Mouse (Mus musculus) kidney, embryonic 14.5 days (tissue): ENCODE results near the gene Adap1. TPM values are rescaled to one million over a fixed set of nuclear protein-coding genes. Genes with fewer than 3 reads are reported as not detected.

Experiments used
- ATAC-seq: fragments of 200-750 bp; cut with Nextera tagmentation; 2 replicates; pipeline ENCODE4 v1.8.0; 2017; ENCODE audit warnings: moderate number of reproducible peaks, mild to moderate bottlenecking, moderate TSS enrichment, moderate library complexity; ENCODE audit not compliant: low FRiP score, low TSS enrichment
- H3K27ac ChIP-seq: fragments of 300-500 bp; sonication (generic); 2 replicates; pipeline ENCODE4 v1.5.1; 2014; ENCODE audit warnings: low read depth, mild to moderate bottlenecking, low read length, moderate library complexity, mixed read lengths
- H3K27me3 ChIP-seq: fragments of 300-500 bp; sonication (generic); 2 replicates; pipeline ENCODE4 v1.6.1; 2014; ENCODE audit warnings: mild to moderate bottlenecking, low read length; ENCODE audit not compliant: control insufficient read depth, insufficient read depth
- H3K36me3 ChIP-seq: fragments of 300-500 bp; sonication (generic); 2 replicates; pipeline ENCODE4 v1.6.1; 2014; ENCODE audit warnings: low read length, mixed read lengths; ENCODE audit not compliant: control insufficient read depth, insufficient read depth
- H3K4me1 ChIP-seq: fragments of 300-500 bp; sonication (generic); 2 replicates; pipeline ENCODE4 v1.6.1; 2014; ENCODE audit warnings: low read length, mixed read lengths; ENCODE audit not compliant: control insufficient read depth, insufficient read depth
- H3K4me2 ChIP-seq: fragments of 300-500 bp; sonication (generic); replicated peaks from 2 replicates; pipeline ENCODE4 v1.6.1; 2014; ENCODE audit warnings: low read depth, mild to moderate bottlenecking, low read length
- H3K4me3 ChIP-seq: fragments of 300-500 bp; sonication (generic); 2 replicates; pipeline ENCODE4 v1.5.1; 2014; ENCODE audit warnings: mild to moderate bottlenecking, low read length
- H3K9ac ChIP-seq: fragments of 300-500 bp; sonication (generic); 2 replicates; pipeline ENCODE4 v1.6.1; 2014; ENCODE audit warnings: low read depth, mild to moderate bottlenecking, low read length, moderate library complexity
- H3K9me3 ChIP-seq: fragments of 300-500 bp; sonication (generic); 2 replicates; pipeline ENCODE4 v1.6.1; 2016; ENCODE audit warnings: low read length; ENCODE audit not compliant: control insufficient read depth
- WGBS: fragments of 180-500 bp; shearing (Covaris S2); extraction: QIAGEN DNeasy Blood & Tissue Kit; methylation state at CpG from one replicate; pipeline ENCODE4 v1.1.7; 2014; 5-methylcytosine and 5-hydroxymethylcytosine counted together
- polyA plus RNA-seq: library from polyadenylated mRNA; unstranded; fragments of >200 nt; fragmentation: Nextera tagmentation; extraction: Ambion mirVana; gene quantifications from 2 replicates; pipeline ENCODE4 v1.2.1, GENCODE M21; 2014

Gene Adap1
- polyA plus RNA-seq, 1 experiment from 2014 or later, result 0.89 TPM

DNA sequence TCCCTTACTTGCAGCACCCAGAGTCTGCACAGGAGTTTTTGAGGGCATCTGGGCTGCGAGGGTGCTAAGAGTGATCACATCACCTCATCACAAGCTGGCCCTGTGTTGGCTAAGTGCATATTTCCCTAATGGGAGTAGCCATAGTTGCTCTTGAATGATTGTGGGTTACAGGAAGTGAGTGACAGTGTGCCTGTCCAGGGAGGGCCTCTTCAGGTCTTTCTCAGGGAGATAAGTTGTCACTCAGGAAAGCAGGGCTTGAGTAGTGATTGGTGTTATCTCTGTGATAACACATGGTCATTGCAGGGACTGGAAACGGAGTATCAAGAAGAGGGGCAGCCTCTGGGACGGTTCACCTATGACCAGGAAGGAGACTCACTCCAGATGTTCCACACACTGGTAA is 77.7 kb downstream of the Adap1 start:
- ATAC-seq, result no peak
- Histone ChIP-seq H3K27ac (no peak overlapping the region), H3K9ac (no peak overlapping the region), H3K4me1 (peaks cover 4% of the 10 kb centered on the region; the same call in 1 of the 2 replicates), H3K4me3 (no peak overlapping the region), H3K4me2 (no peak overlapping the region), H3K27me3 (no peaks in the 10 kb centered on the region), H3K36me3 (peaks cover 72% of the 10 kb centered on the region), H3K9me3 (no peaks in the 10 kb centered on the region)
- WGBS, result 91% methylated on average over 3 of the region's 3 CpGs

GRCm38 (mm10) chr5:139243384-139243783 is 82.0 kb downstream of the Adap1 start:
- WGBS, result 68% methylated on average over 1 of the region's 1 CpGs
- H3K9ac ChIP-seq, result no peak overlapping the region
- H3K4me2 ChIP-seq, result no peak overlapping the region
- ATAC-seq, result no peak
- H3K27ac ChIP-seq, result no peak overlapping the region
- no peaks in the 10 kb centered on the region for H3K9me3 ChIP-seq
- no peak overlapping the region for H3K4me3 ChIP-seq
- H3K36me3 ChIP-seq, result peaks cover 94% of the 10 kb centered on the region
- no peaks in the 10 kb centered on the region for H3K4me1 ChIP-seq
- no peaks in the 10 kb centered on the region for H3K27me3 ChIP-seq

- no peak overlapping the region for H3K27ac ChIP-seq
- H3K27me3 ChIP-seq, result no peaks in the 10 kb centered on the region
- WGBS, result 64% methylated on average over 15 of the region's 15 CpGs
- H3K36me3 ChIP-seq, result peaks cover 93% of the 10 kb centered on the region
- no peak overlapping the region for H3K4me2 ChIP-seq
- no peak overlapping the region for H3K9ac ChIP-seq
- ATAC-seq, result no peak
- H3K4me1 ChIP-seq, result no peaks in the 10 kb centered on the region
- no peak overlapping the region for H3K4me3 ChIP-seq
- H3K9me3 ChIP-seq, result no peaks in the 10 kb centered on the region
These were observed 84.2 kb downstream of the Adap1 start for GRCm38 (mm10) chr5:139241022-139241761.

- Histone ChIP-seq H3K27me3 (no peaks in the 10 kb centered on the region), H3K9ac (no peak overlapping the region), H3K4me2 (no peak overlapping the region), H3K9me3 (no peaks in the 10 kb centered on the region), H3K4me1 (no peaks in the 10 kb centered on the region), H3K4me3 (no peak overlapping the region), H3K36me3 (peaks cover 91% of the 10 kb centered on the region), H3K27ac (no peak overlapping the region)
- ATAC-seq, result no peak
- WGBS, result 35% methylated on average over 4 of the region's 4 CpGs
These were observed 88.0 kb downstream of the Adap1 start for GRCm38 (mm10) chr5:139237436-139237835.

GRCm38 (mm10) chr5:139234423-139234822 is 91.0 kb downstream of the Adap1 start:
- ATAC-seq, result no peak
- H3K4me2 ChIP-seq, result no peak overlapping the region
- no peaks in the 10 kb centered on the region for H3K4me1 ChIP-seq
- no peaks in the 10 kb centered on the region for H3K9me3 ChIP-seq
- no peak overlapping the region for H3K4me3 ChIP-seq
- H3K27ac ChIP-seq, result no peak overlapping the region
- peaks cover 79% of the 10 kb centered on the region for H3K36me3 ChIP-seq
- H3K27me3 ChIP-seq, result no peaks in the 10 kb centered on the region
- WGBS, result 94% methylated on average over 4 of the region's 4 CpGs
- H3K9ac ChIP-seq, result no peak overlapping the region

DNA sequence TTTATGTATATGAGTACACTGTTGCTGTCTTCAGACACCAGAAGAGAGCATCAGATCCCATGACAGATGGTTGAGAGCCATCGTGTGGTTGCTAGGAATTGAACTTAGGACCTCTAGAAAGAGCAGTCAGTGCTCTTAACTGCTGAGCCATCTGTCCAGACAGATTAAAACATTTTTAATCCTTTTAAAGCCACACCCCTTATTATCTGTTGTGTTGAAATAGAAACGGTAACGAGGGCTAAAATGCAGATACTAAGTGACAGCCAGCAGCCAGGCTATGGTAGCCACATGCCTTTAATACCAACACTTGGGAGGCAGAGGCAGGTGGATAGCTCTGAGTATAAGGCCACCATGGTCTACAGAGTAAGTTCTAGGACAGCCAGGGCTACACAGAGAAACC is 93.3 kb downstream of the Adap1 start:
- H3K9me3 ChIP-seq, result no peaks in the 10 kb centered on the region
- no peaks in the 10 kb centered on the region for H3K27me3 ChIP-seq
- H3K4me1 ChIP-seq, result no peaks in the 10 kb centered on the region
- no peak overlapping the region for H3K27ac ChIP-seq
- peaks cover 75% of the 10 kb centered on the region for H3K36me3 ChIP-seq
- no peak for ATAC-seq
- H3K9ac ChIP-seq, result no peak overlapping the region
- no peak overlapping the region for H3K4me3 ChIP-seq
- H3K4me2 ChIP-seq, result no peak overlapping the region
- 96% methylated on average over 3 of the region's 3 CpGs for WGBS

DNA sequence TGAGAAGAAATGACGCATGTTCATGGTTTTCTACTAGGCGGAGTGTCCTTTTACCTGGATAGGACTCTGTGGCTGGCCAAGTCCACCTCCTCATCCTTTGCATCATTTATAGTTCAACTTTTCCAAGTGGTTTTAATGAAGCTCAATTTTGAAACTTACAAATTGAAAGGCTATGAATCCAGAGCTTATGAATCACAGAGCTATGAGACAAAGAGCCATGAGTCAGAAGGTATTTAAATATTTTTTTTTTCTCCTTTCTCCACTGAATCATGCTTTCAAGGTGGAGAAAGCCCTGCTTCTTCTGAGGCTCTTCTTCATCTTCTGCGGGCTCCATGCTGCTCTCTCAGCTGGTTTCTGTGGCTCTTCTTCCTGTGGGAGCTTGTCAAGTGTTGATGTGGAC is 95.7 kb downstream of the Adap1 start:
- Histone ChIP-seq H3K4me1 (no peaks in the 10 kb centered on the region), H3K27ac (no peak overlapping the region), H3K4me2 (no peak overlapping the region), H3K9ac (no peak overlapping the region), H3K4me3 (no peak overlapping the region), H3K36me3 (peaks cover 73% of the 10 kb centered on the region), H3K27me3 (no peaks in the 10 kb centered on the region), H3K9me3 (no peaks in the 10 kb centered on the region)
- WGBS, result 95% methylated on average over 3 of the region's 3 CpGs
- no peak for ATAC-seq

GRCm38 (mm10) chr5:139228318-139228717 is 97.1 kb downstream of the Adap1 start:
- H3K4me3 ChIP-seq, result no peak overlapping the region
- no peaks in the 10 kb centered on the region for H3K4me1 ChIP-seq
- no peak for ATAC-seq
- WGBS, result 92% methylated on average over 3 of the region's 3 CpGs
- no peaks in the 10 kb centered on the region for H3K9me3 ChIP-seq
- no peaks in the 10 kb centered on the region for H3K27me3 ChIP-seq
- no peak overlapping the region for H3K27ac ChIP-seq
- no peak overlapping the region for H3K9ac ChIP-seq
- peaks cover 72% of the 10 kb centered on the region for H3K36me3 ChIP-seq
- H3K4me2 ChIP-seq, result no peak overlapping the region

- 96% methylated on average over 2 of the region's 2 CpGs for WGBS
- H3K36me3 ChIP-seq, result peaks cover 78% of the 10 kb centered on the region
These were observed 97.8 kb downstream of the Adap1 start for GRCm38 (mm10) chr5:139227645-139228044.

More at GRCm38 (mm10) chr5:139227645-139228044, 97.8 kb downstream of the Adap1 start:
- H3K27me3 ChIP-seq, result no peaks in the 10 kb centered on the region
- no peaks in the 10 kb centered on the region for H3K9me3 ChIP-seq
- no peak overlapping the region for H3K9ac ChIP-seq
- H3K27ac ChIP-seq, result no peak overlapping the region
- H3K4me1 ChIP-seq, result no peaks in the 10 kb centered on the region
- ATAC-seq, result no peak
- H3K4me3 ChIP-seq, result no peak overlapping the region
- H3K4me2 ChIP-seq, result no peak overlapping the region
